Mouse (Mus musculus): ENCODE results near the gene Ifit1. TPM values are rescaled to one million over a fixed set of nuclear protein-coding genes. Genes with fewer than 3 reads are reported as not detected.

Gene Ifit1
- total and polyA plus RNA-seq, 3 experiments, result 2.1 to 4.8 (median 4.3) TPM

GRCm38 (mm10) chr19:34655227-34655805 lies 14.6 kb downstream of the Ifit1 start:
- no peak for DNase-seq

GRCm38 (mm10) chr19:34656511-34657298 lies 16.0 kb downstream of the Ifit1 start:
- peak; percentile 2 for DNase-seq

GRCm38 (mm10) chr19:34662067-34662507 lies 21.4 kb downstream of the Ifit1 start:
- peak; percentile 77 for DNase-seq

- DNase-seq, result no peak
These were observed 22.1 kb downstream of the Ifit1 start for GRCm38 (mm10) chr19:34662740-34663139.

GRCm38 (mm10) chr19:34666127-34666526 lies 25.5 kb downstream of the Ifit1 start:
- peak; percentile 31 for DNase-seq

GRCm38 (mm10) chr19:34673476-34673875 lies 32.8 kb downstream of the Ifit1 start:
- peak; percentile 10 for DNase-seq

GRCm38 (mm10) chr19:34678428-34678827 lies 37.8 kb downstream of the Ifit1 start:
- no peak for DNase-seq

GRCm38 (mm10) chr19:34684857-34685256 lies 44.2 kb downstream of the Ifit1 start:
- peak; percentile 67 for DNase-seq

GRCm38 (mm10) chr19:34685530-34685929 lies 44.9 kb downstream of the Ifit1 start:
- no peak for DNase-seq

- no peak for DNase-seq
These were observed 50.7 kb downstream of the Ifit1 start for GRCm38 (mm10) chr19:34691402-34691801.

- no peak for DNase-seq
These were observed 55.8 kb downstream of the Ifit1 start for GRCm38 (mm10) chr19:34696352-34696986.

GRCm38 (mm10) chr19:34697461-34697860 lies 56.8 kb downstream of the Ifit1 start:
- DNase-seq, result no peak

- no peak for DNase-seq
These were observed 57.8 kb downstream of the Ifit1 start for GRCm38 (mm10) chr19:34698432-34698831.

GRCm38 (mm10) chr19:34698852-34699251 lies 58.2 kb downstream of the Ifit1 start:
- DNase-seq, result no peak

GRCm38 (mm10) chr19:34699300-34699699 lies 58.6 kb downstream of the Ifit1 start:
- DNase-seq, result no peak

Other genes starting within 250 kb of the Ifit1 start
- 1 to 10 TPM in 1 of 2 experiments, under 1 TPM in 1; 0.46 to 2.1 TPM for gene Ch25h, start 165.7 kb upstream of the Ifit1 start, total RNA-seq (2021)
- 5.0 and 9.0 TPM in 2 replicates for gene Ch25h, start 165.7 kb upstream of the Ifit1 start, polyA plus RNA-seq (2012; rRNA removed)
- 100 to 1,000 TPM; 103 to 185 TPM for gene Lipa, start 113.4 kb upstream of the Ifit1 start, total RNA-seq (2021)
- gene Lipa, start 113.4 kb upstream of the Ifit1 start, polyA plus RNA-seq (2012; rRNA removed), result 44.2 and 70.9 TPM in 2 replicates
- 1 to 10 TPM; 3.0 to 5.1 TPM for gene Ifit2, start 90.2 kb upstream of the Ifit1 start, total RNA-seq (2021)
- 0.10 and 0.26 TPM in 2 replicates for gene Ifit2, start 90.2 kb upstream of the Ifit1 start, polyA plus RNA-seq (2012; rRNA removed)
- 1 to 10 TPM; 5.6 to 9.5 TPM for gene Ifit3, start 57.3 kb upstream of the Ifit1 start, total RNA-seq (2021)
- 0.71 and 0.89 TPM in 2 replicates for gene Ifit3, start 57.3 kb upstream of the Ifit1 start, polyA plus RNA-seq (2012; rRNA removed)
- under 1 TPM; 0.58 to 0.86 TPM for gene Ifit1bl1, start 38.9 kb upstream of the Ifit1 start, total RNA-seq (2021)
- 0.04 and 0.15 TPM in 2 replicates for gene Ifit1bl1, start 38.9 kb upstream of the Ifit1 start, polyA plus RNA-seq (2012; rRNA removed)
- gene Ifit3b, start 32.9 kb upstream of the Ifit1 start, total RNA-seq (2021), result 1 to 10 TPM; 2.4 to 3.4 TPM
- 0.44 and 0.78 TPM in 2 replicates for gene Ifit3b, start 32.9 kb upstream of the Ifit1 start, polyA plus RNA-seq (2012; rRNA removed)
- gene Ifit1bl2, start 128 bp upstream of the Ifit1 start, total RNA-seq (2021), result under 1 TPM; 0.23 to 0.28 TPM
- gene Ifit1bl2, start 128 bp upstream of the Ifit1 start, polyA plus RNA-seq (2012; rRNA removed), result 0.02 and 0.03 TPM in 2 replicates
- under 1 TPM; 0.46 to 0.79 TPM for gene Slc16a12, start 106.4 kb downstream of the Ifit1 start, total RNA-seq (2021)
- gene Slc16a12, start 106.4 kb downstream of the Ifit1 start, polyA plus RNA-seq (2012; rRNA removed), result 0.13 and 0.24 TPM in 2 replicates
- 10 to 100 TPM; 64.5 to 83.6 TPM for gene Pank1, start 238.6 kb downstream of the Ifit1 start, total RNA-seq (2021)
- 4.7 and 6.1 TPM in 2 replicates for gene Pank1, start 238.6 kb downstream of the Ifit1 start, polyA plus RNA-seq (2012; rRNA removed)